Mouse (Mus musculus) layer of hippocampus, adult 2 months (tissue): ENCODE results near the gene Tas2r126. TPM values are rescaled to one million over a fixed set of nuclear protein-coding genes. Genes with fewer than 3 reads are reported as not detected.

Experiments
- DNase-seq, 2 experiments: peaks; one replicate each; pipeline ENCODE4 v3.0.0; 2022; ENCODE audit warnings: low spot score in 2 of 2
- H3K27ac ChIP-seq: fragments of 200-600 bp; 2 replicates; pipeline ENCODE4 v1.8.1; 2022
- H3K4me3 ChIP-seq: fragments of 200-600 bp; 2 replicates; pipeline ENCODE4 v1.8.1; 2022; ENCODE audit warnings: mild to moderate bottlenecking
- CTCF ChIP-seq: fragments of 200-600 bp; conservative IDR thresholded peaks from 2 replicates; pipeline ENCODE4 v1.8.1; 2022; ENCODE audit warnings: antibody characterized with exemption, mild to moderate bottlenecking, moderate library complexity
- long read RNA-seq, 2 experiments: library from polyadenylated mRNA; stranded (forward); transcript quantifications; one replicate each; pipeline ENCODE4 v2.0.0; 2021; ENCODE audit warnings: borderline mapping rate in 2 of 2
- total RNA-seq, 2 experiments: library from RNA; stranded (reverse); gene quantifications; 2 replicates each; pipeline ENCODE4 v1.2.3; 2021

Tas2r126 gene
- not detected for total RNA-seq
- long read RNA-seq, experiment 1 = 0 reads
- long read RNA-seq, experiment 2 = 0 reads

DNA sequence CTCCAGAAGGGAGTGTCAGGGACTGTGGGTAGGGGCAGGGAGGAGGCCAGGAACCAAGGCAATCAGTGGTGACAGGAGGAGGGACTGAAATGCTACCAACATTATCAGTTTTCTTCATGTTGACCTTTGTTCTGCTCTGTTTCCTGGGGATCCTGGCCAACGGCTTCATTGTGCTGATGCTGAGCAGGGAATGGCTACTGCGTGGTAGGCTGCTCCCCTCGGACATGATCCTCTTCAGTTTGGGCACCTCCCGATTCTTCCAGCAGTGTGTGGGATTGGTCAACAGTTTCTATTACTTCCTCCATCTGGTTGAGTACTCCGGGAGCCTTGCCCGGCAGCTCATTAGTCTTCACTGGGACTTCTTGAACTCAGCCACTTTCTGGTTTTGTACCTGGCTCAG is at the start of gene Tas2r126:
TSS of gene Tas2r126 (plus strand) at position 90 of the 400 bp plus-strand sequence.
- Histone ChIP-seq H3K27ac (no peak within 1 kb of the TSS), H3K4me3 (no peak within 1 kb of the TSS)
- DNase-seq = no peak
- no peak for TF ChIP-seq CTCF

DNA sequence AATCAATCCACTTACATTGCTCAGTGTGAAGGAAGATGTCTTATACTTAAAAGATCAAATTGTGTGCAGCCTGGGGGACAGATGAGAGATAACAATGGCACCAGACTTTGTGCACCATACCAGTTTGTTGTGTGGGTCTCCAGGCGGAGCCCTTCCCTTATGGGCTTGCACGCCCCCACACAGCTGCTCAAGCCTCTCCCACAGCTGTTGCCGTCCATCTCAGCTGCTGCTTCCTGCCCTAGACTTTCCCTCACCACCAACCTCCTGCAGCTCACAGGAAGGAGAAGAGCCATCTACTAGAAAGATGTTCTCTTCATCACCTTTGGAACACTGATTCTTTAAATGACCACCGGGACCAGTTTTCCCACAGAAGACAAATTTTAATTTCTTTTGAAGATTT is 48.7 kb upstream of the Tas2r126 start:
- TF ChIP-seq CTCF = no peak
- no peak overlapping the region for H3K27ac ChIP-seq
- DNase-seq = no peak
- H3K4me3 ChIP-seq = no peak overlapping the region

DNA sequence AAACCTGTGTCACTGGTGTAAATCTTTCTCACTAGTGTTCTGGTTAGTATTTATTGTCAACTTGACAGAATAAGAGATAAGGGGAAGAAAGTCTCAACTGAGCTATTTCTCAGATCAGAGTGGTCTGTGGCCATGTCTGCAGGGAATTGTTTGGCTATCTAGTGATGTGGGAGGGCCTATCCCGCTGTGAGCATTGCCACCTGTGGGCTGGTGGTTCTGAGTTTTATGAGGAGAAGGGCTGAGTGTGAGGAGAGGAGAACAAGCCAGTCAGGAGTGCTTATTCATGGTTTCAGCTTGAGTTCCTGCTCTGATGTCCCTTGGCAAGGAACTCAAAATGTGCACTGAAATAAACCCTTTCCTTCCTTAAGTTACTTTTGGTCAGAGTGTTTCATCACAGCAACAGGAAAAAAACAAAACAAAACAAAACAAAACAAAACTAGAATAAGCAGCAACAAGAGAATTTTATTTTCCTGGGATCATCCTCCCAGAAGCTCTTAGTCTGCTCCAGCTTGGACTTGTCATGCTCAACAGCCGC is 42.5 kb upstream of the Tas2r126 start:
- Histone ChIP-seq H3K4me3 (no peak overlapping the region), H3K27ac (no peak overlapping the region)
- no peak for DNase-seq
- no peak for TF ChIP-seq CTCF

DNA sequence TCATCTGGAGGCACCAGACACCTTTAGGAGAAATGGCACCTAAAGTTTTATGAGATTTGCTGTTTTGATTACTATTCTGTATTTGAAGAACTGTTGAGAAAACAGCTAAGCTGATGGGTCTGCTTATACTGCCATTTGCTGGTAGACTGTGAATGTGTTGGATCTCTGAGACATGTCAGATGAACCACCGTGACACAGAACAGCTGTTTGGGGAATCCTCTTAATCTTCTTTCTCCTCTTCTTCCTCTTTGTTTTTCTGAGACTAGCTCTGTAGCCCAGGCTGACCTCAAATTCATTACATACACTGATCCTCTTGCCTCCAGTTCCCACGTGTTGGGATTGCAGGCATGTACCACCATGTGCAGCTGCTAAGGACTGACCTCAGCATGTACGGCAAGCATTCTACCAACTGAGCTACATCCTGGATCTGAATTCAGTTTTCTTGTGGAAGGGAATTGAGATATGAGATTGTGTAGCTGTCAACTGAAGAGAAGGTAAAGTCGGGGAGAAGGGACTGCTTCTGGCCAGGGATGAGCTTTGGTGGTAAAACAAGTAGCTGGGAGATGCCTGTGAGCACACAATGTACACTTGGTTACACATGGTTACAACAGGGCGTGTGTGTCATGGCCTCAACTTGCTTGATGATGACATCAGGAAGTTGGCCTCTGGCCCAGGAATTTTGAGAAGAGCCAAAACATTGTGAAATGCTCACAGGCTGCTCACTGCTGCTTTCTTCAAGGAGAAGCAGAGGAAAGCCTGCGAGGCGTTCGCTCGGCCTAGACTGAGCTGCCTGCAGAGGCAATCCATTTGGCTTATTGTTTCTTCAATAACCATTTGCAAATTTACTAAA is 38.1 kb upstream of the Tas2r126 start:
- Histone ChIP-seq H3K4me3 (no peak overlapping the region), H3K27ac (no peak overlapping the region)
- TF ChIP-seq CTCF = no peak
- DNase-seq = no peak

DNA sequence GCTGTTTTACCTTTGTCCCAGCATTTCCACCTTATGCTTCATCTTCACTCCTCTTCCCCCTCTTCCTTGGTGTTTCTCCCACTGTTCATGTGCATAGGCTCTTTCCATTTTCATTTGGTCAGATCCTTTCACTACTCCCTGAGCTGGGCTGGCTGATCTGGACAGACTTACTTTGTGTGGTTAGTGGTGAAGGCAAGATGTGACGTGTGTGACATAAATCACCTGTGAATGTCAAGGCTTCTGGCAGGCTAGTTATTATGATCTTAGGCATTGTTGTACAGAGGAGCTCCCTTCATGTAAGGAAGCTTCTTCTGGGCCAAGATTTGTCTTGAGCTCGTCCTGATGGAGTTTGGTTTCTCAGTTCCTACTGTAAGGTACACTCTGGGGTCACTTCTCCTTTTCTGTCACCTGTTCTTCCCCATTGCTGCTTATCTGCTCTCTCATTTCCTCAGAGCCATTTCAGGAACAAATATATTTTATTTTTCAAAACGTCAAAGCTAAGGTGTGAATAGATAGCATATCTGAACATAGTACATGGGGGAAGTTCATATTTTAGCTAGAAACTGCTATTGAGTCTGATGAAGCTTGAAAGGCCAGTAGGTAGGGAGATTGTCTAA is 37.2 kb upstream of the Tas2r126 start:
- TF ChIP-seq CTCF = no peak
- Histone ChIP-seq H3K27ac (no peak overlapping the region), H3K4me3 (no peak overlapping the region)
- DNase-seq = no peak

DNA sequence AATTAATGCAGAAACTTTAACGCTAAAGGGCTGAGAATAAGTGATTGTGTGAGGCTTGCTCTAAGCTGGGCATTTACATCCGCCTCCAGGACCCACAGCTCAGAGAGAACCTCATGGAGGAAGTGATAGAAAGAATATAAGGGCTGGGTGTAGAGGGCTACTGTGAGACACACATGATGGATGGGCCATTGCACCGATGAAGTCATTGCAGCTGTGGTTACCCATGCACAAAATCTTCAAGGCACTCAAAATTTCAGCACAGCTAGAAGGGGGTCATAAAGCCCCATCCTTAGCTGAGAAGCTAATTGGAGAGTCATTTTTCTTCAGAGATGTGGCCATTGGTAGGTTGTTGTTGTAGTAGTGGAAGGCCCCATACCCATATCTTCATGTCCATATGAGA is 36.0 kb upstream of the Tas2r126 start:
- TF ChIP-seq CTCF = no peak
- no peak overlapping the region for H3K27ac ChIP-seq
- H3K4me3 ChIP-seq = no peak overlapping the region
- no peak for DNase-seq

DNA sequence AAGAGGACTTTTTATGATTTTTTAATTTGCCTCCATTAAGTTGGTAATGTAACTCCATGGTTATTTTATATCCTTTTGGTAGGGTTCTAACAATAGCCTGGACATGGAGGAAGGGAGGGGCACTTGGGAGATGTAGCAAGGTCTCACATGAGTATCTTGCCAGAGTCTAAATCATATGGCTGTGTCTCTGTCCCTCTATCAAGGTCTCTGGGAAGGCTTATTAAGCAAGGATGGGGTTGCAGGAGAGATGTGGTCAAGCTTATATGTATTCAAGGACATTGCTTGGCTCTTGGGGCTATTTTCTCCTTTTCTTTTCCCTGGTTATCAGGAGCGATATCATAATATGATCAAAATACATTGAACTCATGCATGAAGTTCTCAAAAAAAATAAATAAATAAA is 35.3 kb upstream of the Tas2r126 start:
- H3K27ac ChIP-seq = no peak overlapping the region
- TF ChIP-seq CTCF = no peak

DNA sequence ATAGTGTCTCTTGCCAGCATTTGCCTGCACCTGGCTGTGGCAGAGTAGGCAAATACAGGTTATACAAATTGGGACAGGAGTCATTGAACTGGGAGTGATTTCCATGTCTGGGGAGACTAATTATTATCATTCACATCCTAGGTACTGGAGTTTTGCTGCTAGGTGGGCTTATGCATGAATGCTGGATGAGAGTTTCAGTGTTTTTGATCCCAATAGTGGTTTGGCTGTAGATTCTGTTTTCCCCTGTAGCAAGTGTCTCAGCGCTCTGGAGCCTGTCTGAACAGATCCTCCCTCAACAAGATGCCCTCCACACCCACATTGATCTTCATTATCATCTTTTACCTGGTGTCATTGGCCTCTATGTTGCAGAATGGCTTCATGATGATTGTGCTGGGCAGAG is 34.4 kb upstream of the Tas2r126 start, which contains the start of gene Tas2r143:
TSS of gene Tas2r143 (plus strand) at position 301 of the 400 bp plus-strand sequence.
- TF ChIP-seq CTCF = no peak
- DNase-seq = no peak

More for the DNA sequence above, 35.3 kb upstream of the Tas2r126 start:
- no peak for DNase-seq
- H3K4me3 ChIP-seq = no peak overlapping the region

DNA sequence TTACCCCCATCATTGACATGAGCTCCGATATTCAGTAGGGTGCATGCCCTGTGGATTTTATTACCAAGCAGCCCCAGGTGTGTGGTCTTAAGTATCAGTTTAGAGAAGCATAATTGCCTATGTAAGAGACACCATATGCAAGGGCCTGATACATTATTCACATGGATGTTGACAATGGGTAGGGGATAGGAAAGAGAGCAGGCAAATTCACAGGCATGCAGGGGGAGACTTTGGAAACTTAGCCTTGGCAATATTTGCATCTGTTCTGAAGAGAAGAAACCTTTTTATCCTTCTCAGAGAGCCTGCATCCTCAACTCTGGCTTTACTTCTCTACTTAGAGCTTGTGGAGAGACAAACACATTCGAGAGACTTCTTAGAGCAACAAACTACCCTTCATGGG is 29.2 kb upstream of the Tas2r126 start, which contains the start of gene Tas2r135:
TSS of gene Tas2r135 (plus strand) at position 301 of the 400 bp plus-strand sequence.
- no peak for DNase-seq
- H3K27ac ChIP-seq = no peak within 1 kb of the TSS
- no peak within 1 kb of the TSS for H3K4me3 ChIP-seq
- no peak for TF ChIP-seq CTCF

More for the DNA sequence above, 34.4 kb upstream of the Tas2r126 start, which contains the start of gene Tas2r143:
- H3K27ac ChIP-seq = no peak within 1 kb of the TSS
- no peak within 1 kb of the TSS for H3K4me3 ChIP-seq

DNA sequence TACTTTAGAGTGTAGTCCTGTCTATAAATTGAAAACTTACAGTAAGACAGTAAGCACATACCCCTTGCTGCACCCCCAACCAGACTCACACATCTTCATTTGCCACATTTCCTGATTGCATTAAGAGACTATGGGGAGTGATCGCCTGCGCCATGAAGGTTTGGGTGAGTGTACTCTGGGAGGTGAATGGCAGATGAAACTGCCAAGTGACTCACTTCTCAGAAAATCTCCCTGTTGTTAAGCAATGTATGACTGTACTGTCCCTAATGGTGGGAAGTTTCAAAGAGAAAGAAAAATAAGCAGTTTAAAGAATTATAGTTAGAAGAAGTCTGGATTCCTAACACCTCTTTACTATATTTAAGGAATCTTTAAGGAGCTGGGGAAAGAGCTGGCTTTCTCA is 14.9 kb upstream of the Tas2r126 start:
- no peak for TF ChIP-seq CTCF
- Histone ChIP-seq H3K4me3 (no peak overlapping the region), H3K27ac (no peak overlapping the region)
- no peak for DNase-seq

DNA sequence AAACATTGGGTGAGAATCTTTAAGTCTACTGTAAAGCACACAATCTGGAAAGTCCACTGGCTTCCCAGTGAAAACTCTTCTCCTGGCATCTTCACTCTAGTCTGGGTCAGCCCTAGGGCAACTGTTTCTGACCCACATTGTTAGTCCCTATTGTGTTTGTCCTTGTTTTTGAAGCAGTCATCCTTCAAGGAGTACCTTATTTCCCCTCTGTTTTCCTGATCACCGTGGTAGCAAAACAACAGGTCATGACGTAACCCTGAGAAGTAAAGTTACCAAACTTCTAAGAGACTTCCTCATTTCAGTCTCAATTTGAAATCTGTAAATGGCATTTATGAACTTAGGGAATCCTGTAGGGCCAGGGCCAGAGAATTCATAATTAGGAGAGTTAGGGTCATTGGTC is 12.9 kb upstream of the Tas2r126 start:
- TF ChIP-seq CTCF = no peak
- H3K4me3 ChIP-seq = no peak overlapping the region
- no peak overlapping the region for H3K27ac ChIP-seq
- no peak for DNase-seq

DNA sequence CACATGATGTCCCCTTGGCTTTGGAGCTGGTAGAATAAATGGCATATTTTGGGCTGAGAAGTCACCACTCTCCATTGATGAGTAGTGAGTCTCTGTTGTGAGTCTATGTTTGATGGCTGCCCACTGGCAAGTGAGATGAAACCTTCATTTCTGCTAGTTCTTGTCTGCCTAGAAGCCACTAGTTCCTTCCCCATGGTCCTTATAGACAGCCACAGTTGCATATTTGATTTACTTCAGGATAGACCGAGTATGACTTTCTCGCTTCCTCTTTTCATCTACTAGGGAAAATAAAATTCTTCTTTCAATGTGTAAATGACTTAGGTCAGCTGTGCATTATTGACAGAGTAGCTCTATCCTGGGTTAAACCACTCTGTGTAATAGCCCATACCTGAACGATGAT is 9.9 kb upstream of the Tas2r126 start:
- DNase-seq = no peak
- no peak overlapping the region for H3K4me3 ChIP-seq
- no peak for TF ChIP-seq CTCF
- no peak overlapping the region for H3K27ac ChIP-seq

DNA sequence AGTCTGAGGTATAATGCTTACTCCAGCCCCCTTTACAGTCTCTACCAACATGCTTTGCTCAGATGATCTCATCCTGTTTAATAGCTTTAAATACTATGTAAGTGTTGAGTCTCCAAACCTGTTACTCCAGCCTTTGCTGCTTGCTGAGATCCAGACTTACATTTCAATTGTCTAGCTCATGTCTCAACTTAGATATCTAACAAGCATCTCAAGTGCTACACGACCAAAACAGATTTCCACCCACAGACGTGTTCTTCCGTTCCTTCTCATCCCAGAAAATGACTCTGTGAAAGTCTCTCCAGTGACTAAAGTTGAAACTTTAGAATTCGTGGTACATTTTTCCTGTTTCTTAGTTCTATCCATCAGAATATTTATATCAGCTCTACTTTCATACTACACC is 8.0 kb upstream of the Tas2r126 start:
- H3K27ac ChIP-seq = no peak overlapping the region
- H3K4me3 ChIP-seq = no peak overlapping the region
- DNase-seq = no peak
- no peak for TF ChIP-seq CTCF
